Mouse (Mus musculus) limb, embryonic 14.5 days (tissue): ENCODE measurements at regions not wholly inside any gene's neighbourhood (a gene's known extent, or its start where the extent isn't known, plus 50 kb on each side); places are given as distances from the start of the nearest gene placed in this dataset.

Experiments used
- ATAC-seq: fragments of 200-750 bp; cut with Nextera tagmentation; 2 replicates; pipeline ENCODE4 v1.8.0; 2017; ENCODE audit warnings: low read depth, moderate number of reproducible peaks, moderate TSS enrichment; ENCODE audit not compliant: low FRiP score
- DNase-seq: peaks from one replicate; pipeline ENCODE4 v3.0.0-alpha.2; 2015; ENCODE audit warnings: low spot score
- H3K27ac ChIP-seq: fragments of 300-500 bp; sonication (generic); replicated peaks from 2 replicates; pipeline ENCODE4 v1.5.1; 2014; ENCODE audit warnings: low read depth, mild to moderate bottlenecking, low read length, moderate library complexity, mixed read lengths
- H3K27me3 ChIP-seq: fragments of 300-500 bp; sonication (generic); 2 replicates; pipeline ENCODE4 v1.6.1; 2014; ENCODE audit warnings: low read length, mixed read lengths; ENCODE audit not compliant: control insufficient read depth, insufficient read depth
- H3K36me3 ChIP-seq: fragments of 300-500 bp; sonication (generic); 2 replicates; pipeline ENCODE4 v1.6.1; 2014; ENCODE audit warnings: mild to moderate bottlenecking, low read length, moderate library complexity, mixed read lengths; ENCODE audit not compliant: control insufficient read depth, insufficient read depth
- H3K4me1 ChIP-seq: fragments of 300-500 bp; sonication (generic); 2 replicates; pipeline ENCODE4 v1.6.1; 2014; ENCODE audit warnings: antibody characterized with exemption, low read length, mixed read lengths; ENCODE audit not compliant: control insufficient read depth, insufficient read depth
- H3K4me2 ChIP-seq: fragments of 300-500 bp; sonication (generic); replicated peaks from 2 replicates; pipeline ENCODE4 v1.6.1; 2014; ENCODE audit warnings: low read depth, mild to moderate bottlenecking, low read length, moderate library complexity; ENCODE audit not compliant: severe bottlenecking
- H3K4me3 ChIP-seq: fragments of 300-500 bp; sonication (generic); replicated peaks from 2 replicates; pipeline ENCODE4 v1.5.1; 2014; ENCODE audit warnings: low read length
- H3K9ac ChIP-seq: fragments of 300-500 bp; sonication (generic); 2 replicates; pipeline ENCODE4 v1.6.1; 2014; ENCODE audit warnings: mild to moderate bottlenecking, low read depth, low read length, moderate library complexity; ENCODE audit not compliant: severe bottlenecking
- H3K9me3 ChIP-seq: fragments of 300-500 bp; sonication (generic); 2 replicates; pipeline ENCODE4 v1.6.1; 2016; ENCODE audit warnings: low read length; ENCODE audit not compliant: control insufficient read depth
- POLR2A ChIP-seq: fragments of 200-500 bp; IDR thresholded peaks from 2 replicates; pipeline ENCODE4 v1.8.0; 2012; ENCODE audit warnings: inconsistent platforms, mild to moderate bottlenecking, moderate library complexity, borderline replicate concordance; ENCODE audit not compliant: insufficient read depth, insufficient read length; ENCODE audit errors: extremely low read depth
- WGBS: fragments of 180-500 bp; shearing (Covaris S2); extraction: QIAGEN DNeasy Blood & Tissue Kit; methylation state at CpG from one replicate; pipeline ENCODE4 v1.1.7; 2014; 5-methylcytosine and 5-hydroxymethylcytosine counted together

- Histone ChIP-seq H3K36me3 (no peaks in the 10 kb centered on the region), H3K4me1 (no peaks in the 10 kb centered on the region), H3K4me3 (no peak overlapping the region), H3K27ac (no peak overlapping the region), H3K9ac (no peak overlapping the region), H3K27me3 (no peaks in the 10 kb centered on the region), H3K9me3 (no peaks in the 10 kb centered on the region), H3K4me2 (no peak overlapping the region)
- ATAC-seq (no peak), DNase-seq (no peak)
- TF ChIP-seq POLR2A, result no peak
Observed at GRCm38 (mm10) chr11:90873122-90873521, 185.0 kb upstream of the Tom1l1 start.

- no peak for TF ChIP-seq POLR2A
- Histone ChIP-seq H3K9ac (no peak overlapping the region), H3K36me3 (no peaks in the 10 kb centered on the region), H3K4me2 (no peak overlapping the region), H3K9me3 (no peaks in the 10 kb centered on the region), H3K27me3 (no peaks in the 10 kb centered on the region), H3K4me1 (no peaks in the 10 kb centered on the region), H3K4me3 (no peak overlapping the region), H3K27ac (no peak overlapping the region)
- WGBS, result 91% methylated on average over 2 of the region's 2 CpGs
- DNase-seq (no peak), ATAC-seq (no peak)
Observed at GRCm38 (mm10) chr11:90871686-90872085, 183.5 kb upstream of the Tom1l1 start.

GRCm38 (mm10) chr11:90863981-90864760 is 176.0 kb upstream of the Tom1l1 start:
- no peaks in the 10 kb centered on the region for H3K4me1 ChIP-seq
- no peak overlapping the region for H3K4me3 ChIP-seq
- H3K9ac ChIP-seq, result no peak overlapping the region
- no peak for ATAC-seq
- no peak overlapping the region for H3K4me2 ChIP-seq
- no peaks in the 10 kb centered on the region for H3K36me3 ChIP-seq
- no peak for TF ChIP-seq POLR2A
- H3K27ac ChIP-seq, result no peak overlapping the region
- DNase-seq, result no peak
- no peaks in the 10 kb centered on the region for H3K9me3 ChIP-seq
- 85% methylated on average over 4 of the region's 4 CpGs for WGBS
- no peaks in the 10 kb centered on the region for H3K27me3 ChIP-seq

- Histone ChIP-seq H3K4me3 (no peak overlapping the region), H3K4me1 (no peaks in the 10 kb centered on the region), H3K4me2 (no peak overlapping the region), H3K9me3 (no peaks in the 10 kb centered on the region), H3K9ac (no peak overlapping the region), H3K36me3 (no peaks in the 10 kb centered on the region), H3K27me3 (no peaks in the 10 kb centered on the region), H3K27ac (no peak overlapping the region)
- no peak for TF ChIP-seq POLR2A
- ATAC-seq, result no peak
- WGBS, result 96% methylated on average over 1 of the region's 1 CpGs
- DNase-seq, result no peak
Observed at GRCm38 (mm10) chr11:90855731-90856130, 167.6 kb upstream of the Tom1l1 start.

- 86% methylated on average over 3 of the region's 3 CpGs for WGBS
- Histone ChIP-seq H3K4me3 (no peak overlapping the region), H3K36me3 (no peaks in the 10 kb centered on the region), H3K4me2 (no peak overlapping the region), H3K4me1 (no peaks in the 10 kb centered on the region), H3K27ac (no peak overlapping the region), H3K27me3 (no peaks in the 10 kb centered on the region), H3K9me3 (no peaks in the 10 kb centered on the region), H3K9ac (no peak overlapping the region)
- no peak for TF ChIP-seq POLR2A
- DNase-seq (no peak), ATAC-seq (no peak)
Observed at GRCm38 (mm10) chr11:90855324-90855723, 167.2 kb upstream of the Tom1l1 start.
